Mouse (Mus musculus) embryonic facial prominence, embryonic 15.5 days (tissue): ENCODE results near the gene Myo15b. TPM values are rescaled to one million over a fixed set of nuclear protein-coding genes. Genes with fewer than 3 reads are reported as not detected.

Experiments
- ATAC-seq: fragments of 200-750 bp; cut with Nextera tagmentation; 2 replicates; pipeline ENCODE4 v1.8.0; 2017; ENCODE audit warnings: low read depth, moderate TSS enrichment; ENCODE audit not compliant: insufficient number of reproducible peaks, low FRiP score, low TSS enrichment
- H3K27ac ChIP-seq: fragments of 300-500 bp; sonication (generic); replicated peaks from 2 replicates; pipeline ENCODE4 v1.5.1; 2015; ENCODE audit warnings: mild to moderate bottlenecking, inconsistent platforms
- H3K27me3 ChIP-seq: fragments of 300-500 bp; sonication (generic); 2 replicates; pipeline ENCODE4 v1.6.1; 2015; ENCODE audit warnings: inconsistent platforms
- H3K36me3 ChIP-seq: fragments of 300-500 bp; sonication (generic); 2 replicates; pipeline ENCODE4 v1.6.1; 2015; ENCODE audit warnings: mild to moderate bottlenecking, inconsistent platforms
- H3K4me1 ChIP-seq: fragments of 300-500 bp; sonication (generic); 2 replicates; pipeline ENCODE4 v1.6.1; 2015; ENCODE audit warnings: inconsistent platforms
- H3K4me2 ChIP-seq: fragments of 300-500 bp; sonication (generic); replicated peaks from 2 replicates; pipeline ENCODE4 v1.6.1; 2015; ENCODE audit warnings: mild to moderate bottlenecking, inconsistent platforms
- H3K4me3 ChIP-seq: fragments of 300-500 bp; sonication (generic); replicated peaks from 2 replicates; pipeline ENCODE4 v1.5.1; 2015; ENCODE audit warnings: mild to moderate bottlenecking, inconsistent platforms
- H3K9ac ChIP-seq: fragments of 300-500 bp; sonication (generic); 2 replicates; pipeline ENCODE4 v1.6.1; 2015; ENCODE audit warnings: inconsistent platforms
- H3K9me3 ChIP-seq: fragments of 300-500 bp; sonication (generic); replicated peaks from 2 replicates; pipeline ENCODE4 v1.6.1; 2016; ENCODE audit warnings: inconsistent platforms
- WGBS: fragments of 180-500 bp; shearing (Covaris S2); methylation state at CpG from one replicate; pipeline ENCODE4 v1.1.7; 2015; 5-methylcytosine and 5-hydroxymethylcytosine counted together
- polyA plus RNA-seq: library from polyadenylated mRNA; unstranded; fragments of >200 nt; fragmentation: Nextera tagmentation; extraction: Ambion mirVana; gene quantifications from 2 replicates; pipeline ENCODE4 v1.2.1, GENCODE M21; 2015

Myo15b gene
- polyA plus RNA-seq, 1 experiment from 2014 or later, result 0.57 TPM

DNA sequence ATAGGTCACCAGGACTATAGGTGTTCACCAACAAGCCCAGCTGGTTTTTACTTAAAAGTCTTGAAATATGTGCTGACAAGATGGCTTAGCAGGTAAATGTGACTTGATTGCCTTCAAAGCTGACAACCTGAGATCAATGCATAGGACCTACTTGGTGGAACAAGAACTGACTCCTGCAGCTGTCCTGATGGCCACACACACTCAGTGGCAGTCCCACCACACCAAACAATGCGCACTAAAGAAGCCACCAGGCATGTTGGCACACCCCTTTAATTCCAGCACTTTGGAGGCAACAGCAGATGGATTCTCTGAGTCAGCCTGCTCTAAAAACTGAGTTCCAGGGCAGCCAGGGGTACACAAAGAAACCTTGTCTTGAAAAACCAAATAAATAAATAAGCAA, 63.8 kb downstream of the Myo15b start:
- H3K27ac ChIP-seq, result no peak overlapping the region
- H3K4me2 ChIP-seq, result no peak overlapping the region
- peaks cover 35% of the 10 kb centered on the region for H3K36me3 ChIP-seq
- H3K9ac ChIP-seq, result no peak overlapping the region
- no peak overlapping the region for H3K4me3 ChIP-seq
- H3K4me1 ChIP-seq, result no peaks in the 10 kb centered on the region
- no peaks in the 10 kb centered on the region for H3K27me3 ChIP-seq
- 98% methylated on average over 1 of the region's 1 CpGs for WGBS
- no peaks in the 10 kb centered on the region for H3K9me3 ChIP-seq
- no peak for ATAC-seq

DNA sequence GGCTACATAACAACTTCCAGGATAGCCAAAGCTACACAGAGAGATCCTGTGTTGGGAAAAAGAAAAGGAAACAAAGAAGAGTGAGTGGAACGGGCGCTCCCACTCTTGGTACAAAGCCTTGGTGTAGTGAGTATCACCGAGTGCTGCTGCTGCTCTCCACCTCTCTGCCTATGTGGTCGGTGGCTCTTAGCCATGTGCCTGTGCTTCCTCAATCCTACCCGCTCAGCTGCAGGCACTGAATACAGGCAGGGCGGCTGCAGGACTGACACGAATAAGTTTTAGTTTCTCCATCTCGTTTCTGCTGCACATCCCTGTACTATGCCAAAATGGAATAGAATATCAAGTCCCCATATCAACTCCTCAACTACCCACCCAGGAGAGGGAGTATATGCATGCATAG, 70.8 kb downstream of the Myo15b start:
- Histone ChIP-seq H3K9ac (no peak overlapping the region), H3K36me3 (peaks cover 31% of the 10 kb centered on the region), H3K9me3 (no peaks in the 10 kb centered on the region), H3K27me3 (no peaks in the 10 kb centered on the region), H3K4me1 (peaks cover 15% of the 10 kb centered on the region), H3K4me2 (no peak overlapping the region), H3K27ac (no peak overlapping the region), H3K4me3 (no peak overlapping the region)
- no peak for ATAC-seq
- WGBS, result 91% methylated on average over 8 of the region's 8 CpGs

GRCm38 (mm10) chr11:115929818-115930217, 71.6 kb downstream of the Myo15b start:
- Histone ChIP-seq H3K27ac (no peak overlapping the region), H3K4me3 (no peak overlapping the region), H3K9ac (no peak overlapping the region), H3K4me1 (peaks cover 23% of the 10 kb centered on the region), H3K4me2 (no peak overlapping the region), H3K36me3 (peaks cover 25% of the 10 kb centered on the region), H3K9me3 (no peaks in the 10 kb centered on the region), H3K27me3 (no peaks in the 10 kb centered on the region)
- no peak for ATAC-seq
- WGBS, result 77% methylated on average over 3 of the region's 3 CpGs

DNA sequence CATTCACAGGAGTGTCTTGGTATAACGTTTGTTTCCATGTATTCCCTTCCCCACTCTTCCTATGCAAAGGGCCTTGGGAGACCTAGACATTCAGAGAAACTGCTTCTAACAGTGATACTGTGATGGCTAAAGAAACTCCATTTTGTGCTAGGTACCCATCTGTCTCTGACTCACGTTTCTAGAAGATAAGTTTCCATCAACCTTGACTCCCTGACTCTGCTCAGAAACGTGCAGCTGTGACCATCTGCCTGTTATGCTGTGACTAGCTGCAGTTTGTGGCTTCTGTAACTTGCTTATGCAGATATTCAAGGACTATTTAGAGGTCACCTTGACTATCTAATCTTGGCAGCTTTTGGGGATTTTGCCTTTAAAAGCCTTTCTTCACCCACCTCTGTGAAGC, 73.0 kb downstream of the Myo15b start:
- Histone ChIP-seq H3K9me3 (no peaks in the 10 kb centered on the region), H3K36me3 (peaks cover 35% of the 10 kb centered on the region), H3K9ac (no peak overlapping the region), H3K4me2 (no peak overlapping the region), H3K27me3 (no peaks in the 10 kb centered on the region), H3K4me1 (peaks cover 24% of the 10 kb centered on the region), H3K4me3 (no peak overlapping the region), H3K27ac (no peak overlapping the region)
- WGBS, result 75% methylated on average over 3 of the region's 3 CpGs
- ATAC-seq, result no peak

DNA sequence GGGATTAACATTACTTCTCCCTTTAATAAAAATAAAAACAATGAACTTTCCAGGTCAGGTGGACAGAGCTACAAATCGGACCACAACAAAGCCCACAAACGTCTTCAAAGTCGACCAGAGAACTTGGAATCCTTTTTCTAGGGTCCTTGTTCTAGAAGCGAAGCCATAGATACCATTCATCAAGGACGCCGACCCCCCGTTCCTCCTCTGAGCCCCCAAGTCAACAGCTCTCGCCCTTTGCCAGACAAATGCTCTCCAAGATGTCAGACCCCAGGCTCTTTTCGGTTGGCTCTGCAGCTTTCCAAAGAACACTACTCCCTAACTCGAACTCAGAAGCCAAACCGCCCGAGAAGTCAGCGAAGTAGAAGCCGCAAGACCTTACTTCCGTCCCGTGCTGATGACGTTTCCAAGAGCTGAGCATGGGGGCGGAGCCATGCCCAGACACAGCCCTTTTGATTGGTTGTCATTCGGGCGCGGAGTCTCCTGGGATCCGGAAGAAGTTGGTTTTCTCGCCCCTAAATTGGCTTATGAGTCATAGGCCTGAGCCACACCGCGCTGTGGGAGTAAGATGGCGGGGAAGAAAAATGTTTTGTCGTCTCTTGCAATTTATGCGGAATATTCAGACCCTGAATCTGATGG, 75.0 kb downstream of the Myo15b start, which contains the start of the genes Sap30bp and Recql5:
Gene Sap30bp (plus strand): TSS at position 175 of the 639 bp plus-strand sequence.
Gene Recql5 (minus strand): TSS at position 370 of the 639 bp plus-strand sequence.
- H3K27me3 ChIP-seq, result no peaks in the 10 kb centered on the region
- peaks cover 38% of the 10 kb centered on the region for H3K36me3 ChIP-seq
- ATAC-seq, result peak; percentile 99
- WGBS, result under 1% methylated on average over 28 of the region's 28 CpGs
- peak within 1 kb of the TSS; percentile 80 for H3K4me2 ChIP-seq
- peak within 1 kb of the TSS; percentile 72 for H3K4me3 ChIP-seq
- H3K9me3 ChIP-seq, result no peaks in the 10 kb centered on the region
- H3K27ac ChIP-seq, result peak within 1 kb of the TSS; percentile 19; the same call in 1 of the 2 replicates
- peaks cover 24% of the 10 kb centered on the region for H3K4me1 ChIP-seq
- H3K9ac ChIP-seq, result peak within 1 kb of the TSS; percentile 60

DNA sequence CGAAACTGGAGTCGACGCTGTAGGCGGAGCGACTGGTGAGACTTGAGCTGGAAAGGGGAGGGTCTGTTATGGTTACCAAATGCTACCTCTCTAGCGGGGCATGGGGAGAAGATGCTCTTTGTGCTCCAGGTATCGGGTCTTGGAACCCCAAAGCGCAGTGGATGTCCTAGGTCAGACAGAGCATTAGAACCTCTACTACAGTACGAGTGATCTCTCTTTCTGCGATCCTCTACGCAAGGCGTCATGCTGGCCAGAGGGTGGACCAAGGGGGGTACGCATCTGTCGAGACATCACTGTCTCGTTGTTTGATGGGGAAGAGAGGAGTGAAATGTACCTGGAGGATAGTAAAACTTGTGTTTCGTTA, 75.5 kb downstream of the Myo15b start:
- Histone ChIP-seq H3K27ac (peak overlapping the region; percentile 19; the same call in 1 of the 2 replicates), H3K4me3 (peak overlapping the region; percentile 72), H3K4me2 (peak overlapping the region; percentile 80), H3K27me3 (no peaks in the 10 kb centered on the region), H3K9ac (peak overlapping the region; percentile 60), H3K4me1 (peaks cover 24% of the 10 kb centered on the region), H3K9me3 (no peaks in the 10 kb centered on the region), H3K36me3 (peaks cover 37% of the 10 kb centered on the region)
- ATAC-seq, result 0 out of 2 replicates have a peak, but pooled peaks have one; percentile 8
- under 1% methylated on average over 16 of the region's 16 CpGs for WGBS

DNA sequence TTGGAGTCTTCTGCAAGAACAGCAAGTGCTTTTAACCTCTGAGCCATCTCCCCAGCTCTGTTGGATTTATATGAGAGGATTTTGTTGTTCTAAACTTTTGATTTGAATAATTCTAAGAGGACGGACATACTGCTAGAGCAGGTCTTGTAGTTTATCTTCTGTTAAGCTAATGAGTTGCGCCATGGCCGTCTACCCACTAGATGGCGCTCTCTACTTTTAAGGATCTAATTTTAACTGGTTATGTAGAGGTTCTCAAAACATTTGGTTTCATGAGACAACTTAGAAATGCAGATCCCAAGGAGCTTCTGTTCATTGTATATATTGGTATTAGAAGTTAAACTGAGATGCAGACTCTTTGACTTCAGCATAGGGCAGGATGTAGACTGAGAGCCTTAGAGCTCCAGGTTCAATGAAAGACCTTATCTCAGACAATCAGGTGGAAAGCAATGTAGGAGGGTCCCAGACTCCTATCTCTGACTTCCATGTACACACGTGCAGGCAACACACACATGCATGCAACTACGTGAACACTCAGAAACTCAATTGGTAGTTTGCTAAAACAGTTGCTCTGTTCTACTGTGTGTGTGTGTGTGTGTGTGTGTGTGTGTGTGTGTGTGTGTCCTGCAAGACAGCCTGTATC, 81.6 kb downstream of the Myo15b start:
- Histone ChIP-seq H3K36me3 (peaks cover 80% of the 10 kb centered on the region), H3K27ac (no peak overlapping the region)

DNA sequence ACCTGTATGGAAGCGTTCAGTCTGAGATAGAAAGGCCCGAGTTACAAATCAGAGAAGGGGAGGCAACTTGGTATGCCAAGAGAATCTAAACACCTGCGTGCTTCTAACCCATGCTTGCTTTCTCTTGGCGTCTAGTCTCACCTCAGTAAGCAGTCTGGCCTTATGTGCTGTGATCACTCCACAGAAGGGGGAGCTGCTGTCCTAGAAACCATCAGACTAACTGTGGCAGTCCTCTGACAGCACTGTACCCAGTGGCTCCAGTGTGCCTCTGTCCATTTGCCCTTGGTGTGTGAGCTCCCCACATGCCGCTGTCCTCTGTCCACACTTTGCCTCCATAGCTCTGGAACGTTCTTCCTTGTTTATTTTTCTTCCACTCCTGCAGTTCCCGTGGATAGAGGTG, 83.8 kb downstream of the Myo15b start:
- H3K27me3 ChIP-seq, result no peaks in the 10 kb centered on the region
- peaks cover 12% of the 10 kb centered on the region; the same call in 1 of the 2 replicates for H3K4me1 ChIP-seq
- 88% methylated on average over 7 of the region's 7 CpGs for WGBS
- no peak overlapping the region for H3K27ac ChIP-seq
- H3K4me3 ChIP-seq, result no peak overlapping the region
- no peak overlapping the region for H3K9ac ChIP-seq
- no peak overlapping the region for H3K4me2 ChIP-seq
- ATAC-seq, result no peak
- H3K36me3 ChIP-seq, result peaks cover 76% of the 10 kb centered on the region
- H3K9me3 ChIP-seq, result no peaks in the 10 kb centered on the region

More for the DNA sequence above, 81.6 kb downstream of the Myo15b start:
- Histone ChIP-seq H3K27me3 (no peaks in the 10 kb centered on the region), H3K4me2 (no peak overlapping the region), H3K9me3 (no peaks in the 10 kb centered on the region), H3K9ac (no peak overlapping the region), H3K4me1 (peaks cover under 1% of the 10 kb centered on the region), H3K4me3 (no peak overlapping the region)
- 40% methylated on average over 6 of the region's 6 CpGs for WGBS
- no peak for ATAC-seq

Other genes starting within 250 kb of the Myo15b start
- 29.6 and 33.3 TPM in 2 replicates for gene Mif4gd, start 245.4 kb upstream of the Myo15b start, polyA plus RNA-seq
- gene Slc25a19, start 230.1 kb upstream of the Myo15b start, polyA plus RNA-seq, result 21.1 and 28.8 TPM in 2 replicates
- 94.9 and 114 TPM in 2 replicates for gene Grb2, start 149.8 kb upstream of the Myo15b start, polyA plus RNA-seq
- gene Tmem94, start 93.0 kb upstream of the Myo15b start, polyA plus RNA-seq, result 24.2 and 25.0 TPM in 2 replicates
- 19.0 TPM in 2 replicates for gene Caskin2, start 44.8 kb upstream of the Myo15b start, polyA plus RNA-seq
- gene Tsen54, start 43.7 kb upstream of the Myo15b start, polyA plus RNA-seq, result 31.5 and 34.8 TPM in 2 replicates
- gene Llgl2, start 34.4 kb upstream of the Myo15b start, polyA plus RNA-seq, result 21.8 and 22.6 TPM in 2 replicates
- gene Smim5, start 41.6 kb downstream of the Myo15b start, polyA plus RNA-seq, result 19.6 and 23.0 TPM in 2 replicates
- 1.6 and 2.6 TPM in 2 replicates for gene Smim6, start 53.6 kb downstream of the Myo15b start, polyA plus RNA-seq
- 32.9 and 38.1 TPM in 2 replicates for gene Sap30bp, start 74.9 kb downstream of the Myo15b start, polyA plus RNA-seq
- gene Recql5, start 75.1 kb downstream of the Myo15b start, polyA plus RNA-seq, result 21.4 and 23.9 TPM in 2 replicates
- 21.1 and 21.5 TPM in 2 replicates for gene Itgb4, start 116.3 kb downstream of the Myo15b start, polyA plus RNA-seq
- 173 and 176 TPM in 2 replicates for gene Galk1, start 154.3 kb downstream of the Myo15b start, polyA plus RNA-seq
- gene H3f3b, start 169.6 kb downstream of the Myo15b start, polyA plus RNA-seq, result 1,738 and 1,786 TPM in 2 replicates
- 36.8 and 42.2 TPM in 2 replicates for gene Unk, start 171.9 kb downstream of the Myo15b start, polyA plus RNA-seq
- gene Unc13d, start 219.6 kb downstream of the Myo15b start, polyA plus RNA-seq, result 4.3 and 4.8 TPM in 2 replicates
- gene Wbp2, start 228.6 kb downstream of the Myo15b start, polyA plus RNA-seq, result 68.6 and 90.8 TPM in 2 replicates